Mouse (Mus musculus): ENCODE data around the gene Kcnv2. TPM values are rescaled to one million over a fixed set of nuclear protein-coding genes. Genes with fewer than 3 reads are reported as not detected.
A peak's percentile ranks its signal among the peaks of the same experiment; 100 is the strongest.

The Kcnv2 gene
- total RNA-seq (2014; fragmentation: Nextera tagmentation) (not detected in 2 replicates), total RNA-seq (2017) (not detected in 2 replicates)

GRCm38 (mm10) chr19:27322281-27322680, at the start of gene Kcnv2:
TSS of gene Kcnv2 (plus strand) at chr19:27322588.
- ATAC-seq (replicated peaks; ENCODE audit: poor library complexity, severe bottlenecking), result no peak

- ATAC-seq (replicated peaks; ENCODE audit: poor library complexity, severe bottlenecking), result no peak
Observed at GRCm38 (mm10) chr19:27273385-27273784, 49.0 kb upstream of the Kcnv2 start.

GRCm38 (mm10) chr19:27274382-27274781, 48.0 kb upstream of the Kcnv2 start:
- no peak for ATAC-seq (replicated peaks; ENCODE audit: poor library complexity, severe bottlenecking)

- ATAC-seq (replicated peaks; ENCODE audit: poor library complexity, severe bottlenecking), result no peak
Observed at GRCm38 (mm10) chr19:27279174-27279573, 43.2 kb upstream of the Kcnv2 start.

GRCm38 (mm10) chr19:27310039-27310438, 12.3 kb upstream of the Kcnv2 start:
- ATAC-seq (replicated peaks; ENCODE audit: poor library complexity, severe bottlenecking), result no peak

- no peak for ATAC-seq (replicated peaks; ENCODE audit: poor library complexity, severe bottlenecking)
Observed at GRCm38 (mm10) chr19:27311311-27311710, 11.1 kb upstream of the Kcnv2 start.

- 0 out of 2 replicates have a peak, but pooled peaks have one; percentile 20 for ATAC-seq (replicated peaks; ENCODE audit: poor library complexity, severe bottlenecking)
Observed at GRCm38 (mm10) chr19:27312266-27313079, 9.9 kb upstream of the Kcnv2 start.

GRCm38 (mm10) chr19:27313080-27313413, 9.3 kb upstream of the Kcnv2 start:
- ATAC-seq (replicated peaks; ENCODE audit: poor library complexity, severe bottlenecking), result no peak

GRCm38 (mm10) chr19:27316313-27317258, 5.8 kb upstream of the Kcnv2 start:
- ATAC-seq (replicated peaks; ENCODE audit: poor library complexity, severe bottlenecking), result peak; percentile 96

- ATAC-seq (replicated peaks; ENCODE audit: poor library complexity, severe bottlenecking), result no peak
Observed at GRCm38 (mm10) chr19:27317337-27317736, 5.1 kb upstream of the Kcnv2 start.

GRCm38 (mm10) chr19:27322911-27323627, 681 bp downstream of the Kcnv2 start:
- ATAC-seq (replicated peaks; ENCODE audit: poor library complexity, severe bottlenecking), result no peak

- ATAC-seq (replicated peaks; ENCODE audit: poor library complexity, severe bottlenecking), result no peak
Observed at GRCm38 (mm10) chr19:27325558-27325957, 3.2 kb downstream of the Kcnv2 start.

- ATAC-seq (replicated peaks; ENCODE audit: poor library complexity, severe bottlenecking), result no peak
Observed at GRCm38 (mm10) chr19:27327569-27327968, 5.2 kb downstream of the Kcnv2 start.

- no peak for ATAC-seq (replicated peaks; ENCODE audit: poor library complexity, severe bottlenecking)
Observed at GRCm38 (mm10) chr19:27328166-27328565, 5.8 kb downstream of the Kcnv2 start.

GRCm38 (mm10) chr19:27328644-27329043, 6.3 kb downstream of the Kcnv2 start:
- ATAC-seq (replicated peaks; ENCODE audit: poor library complexity, severe bottlenecking), result no peak

- peak; percentile 22; the same call in 1 of the 2 replicates for ATAC-seq (replicated peaks; ENCODE audit: poor library complexity, severe bottlenecking)
Observed at GRCm38 (mm10) chr19:27332207-27332794, 9.9 kb downstream of the Kcnv2 start.

GRCm38 (mm10) chr19:27336126-27336917, 13.9 kb downstream of the Kcnv2 start:
- ATAC-seq (replicated peaks; ENCODE audit: poor library complexity, severe bottlenecking), result no peak

GRCm38 (mm10) chr19:27346501-27346900, 24.1 kb downstream of the Kcnv2 start:
- ATAC-seq (replicated peaks; ENCODE audit: poor library complexity, severe bottlenecking), result no peak

GRCm38 (mm10) chr19:27351700-27352099, 29.3 kb downstream of the Kcnv2 start:
- no peak for ATAC-seq (replicated peaks; ENCODE audit: poor library complexity, severe bottlenecking)
